Mouse (Mus musculus): Measurements from ENCODE around the gene Btf3.

The Btf3 gene

GRCm38 (mm10) chr13:98336205-98336604, 19.4 kb upstream of the Btf3 start:
- DNase-seq (ENCODE audit: low spot score) = no peak

- DNase-seq (ENCODE audit: low spot score) = no peak
Measured at GRCm38 (mm10) chr13:98332106-98332505, 15.3 kb upstream of the Btf3 start.

- no peak for DNase-seq (ENCODE audit: low spot score)
Measured at GRCm38 (mm10) chr13:98325034-98325433, 8.2 kb upstream of the Btf3 start.

- no peak for DNase-seq (ENCODE audit: low spot score)
Measured at GRCm38 (mm10) chr13:98317911-98318310, 1.1 kb upstream of the Btf3 start.

GRCm38 (mm10) chr13:98317246-98317677, 456 bp upstream of the Btf3 start:
- no peak for DNase-seq (ENCODE audit: low spot score)

GRCm38 (mm10) chr13:98316140-98316479, 696 bp downstream of the Btf3 start:
- no peak for DNase-seq (ENCODE audit: low spot score)

- DNase-seq (ENCODE audit: low spot score) = no peak
Measured at GRCm38 (mm10) chr13:98315124-98315523, 1.7 kb downstream of the Btf3 start.

- DNase-seq (ENCODE audit: low spot score) = no peak
Measured at GRCm38 (mm10) chr13:98313631-98314030, 3.2 kb downstream of the Btf3 start.

GRCm38 (mm10) chr13:98311597-98311996, 5.2 kb downstream of the Btf3 start:
- DNase-seq (ENCODE audit: low spot score) = no peak

- DNase-seq (ENCODE audit: low spot score) = no peak
Measured at GRCm38 (mm10) chr13:98308724-98309123, 8.1 kb downstream of the Btf3 start.

- DNase-seq (ENCODE audit: low spot score) = no peak
Measured at GRCm38 (mm10) chr13:98308004-98308403, 8.8 kb downstream of the Btf3 start.

- DNase-seq (ENCODE audit: low spot score) = no peak
Measured at GRCm38 (mm10) chr13:98306852-98307475, 9.8 kb downstream of the Btf3 start.

GRCm38 (mm10) chr13:98306393-98306792, 10.4 kb downstream of the Btf3 start:
- no peak for DNase-seq (ENCODE audit: low spot score)

GRCm38 (mm10) chr13:98305257-98305656, 11.5 kb downstream of the Btf3 start:
- no peak for DNase-seq (ENCODE audit: low spot score)

- peak; percentile 74 for DNase-seq (ENCODE audit: low spot score)
Measured at GRCm38 (mm10) chr13:98298833-98299758, 17.7 kb downstream of the Btf3 start.

GRCm38 (mm10) chr13:98297883-98298482, 18.8 kb downstream of the Btf3 start:
- DNase-seq (ENCODE audit: low spot score) = no peak

GRCm38 (mm10) chr13:98296072-98296471, 20.7 kb downstream of the Btf3 start:
- DNase-seq (ENCODE audit: low spot score) = no peak

- no peak for DNase-seq (ENCODE audit: low spot score)
Measured at GRCm38 (mm10) chr13:98291712-98292111, 25.1 kb downstream of the Btf3 start.

- DNase-seq (ENCODE audit: low spot score) = no peak
Measured at GRCm38 (mm10) chr13:98290719-98291118, 26.1 kb downstream of the Btf3 start.

GRCm38 (mm10) chr13:98280990-98281650, 35.7 kb downstream of the Btf3 start:
- no peak for DNase-seq (ENCODE audit: low spot score)

GRCm38 (mm10) chr13:98279686-98280085, 37.1 kb downstream of the Btf3 start, which contains the start of gene Gm21976:
TSS of gene Gm21976 (plus strand) at chr13:98279887.
- no peak for DNase-seq (ENCODE audit: low spot score)

GRCm38 (mm10) chr13:98277501-98277900, 39.3 kb downstream of the Btf3 start:
- DNase-seq (ENCODE audit: low spot score) = no peak
